Mouse (Mus musculus): ENCODE data around the gene 1700049E17Rik2.
"Not testable (repeated sequence)": the region's sequence is repeated elsewhere in the genome, so short reads cannot be mapped to it uniquely, and the experiment has no call there.

The 1700049E17Rik2 gene

GRCm38 (mm10) chr14:41572911-41573310, at the start of gene 1700049E17Rik2:
1700049E17Rik2 (plus strand) TSS chr14:41573211.
- not testable (repeated sequence) for DNase-seq (ENCODE audit: low spot score in 2 of 2)

DNA sequence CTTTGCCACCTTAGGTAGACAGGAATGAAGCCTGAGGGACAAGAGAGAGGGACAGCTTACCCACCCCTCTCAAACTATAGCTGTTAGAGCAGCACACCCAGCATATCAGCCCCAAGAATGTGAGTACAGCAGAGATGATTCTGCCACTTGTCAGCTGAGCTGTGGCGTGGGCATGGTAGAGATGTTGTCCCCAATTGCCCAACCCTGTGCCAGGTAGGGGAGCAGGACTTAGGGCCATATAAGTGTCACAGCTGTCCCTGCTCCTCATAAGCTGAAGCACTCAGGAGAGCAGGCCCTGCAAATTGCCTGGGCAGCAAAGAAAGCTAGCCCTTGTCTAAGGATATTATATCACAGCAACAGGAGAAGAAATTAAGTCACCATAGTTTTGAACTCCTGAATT, 48.3 kb upstream of the 1700049E17Rik2 start:
- not testable (repeated sequence) for DNase-seq (ENCODE audit: low spot score in 2 of 2)

- peak in 1 of 2 experiments; percentile 11 for DNase-seq (ENCODE audit: low spot score in 2 of 2)
Observed at GRCm38 (mm10) chr14:41555483-41555882, 17.5 kb upstream of the 1700049E17Rik2 start, which contains the start of gene Gm7970. Gm7970 (minus strand) TSS chr14:41555583.

GRCm38 (mm10) chr14:41586346-41586745, 13.3 kb downstream of the 1700049E17Rik2 start:
- DNase-seq (ENCODE audit: low spot score in 2 of 2) = not testable (repeated sequence)

- peak in 1 of 2 experiments; percentile 59 for DNase-seq (ENCODE audit: low spot score in 2 of 2)
Observed at GRCm38 (mm10) chr14:41600935-41601334, 27.9 kb downstream of the 1700049E17Rik2 start.

DNA sequence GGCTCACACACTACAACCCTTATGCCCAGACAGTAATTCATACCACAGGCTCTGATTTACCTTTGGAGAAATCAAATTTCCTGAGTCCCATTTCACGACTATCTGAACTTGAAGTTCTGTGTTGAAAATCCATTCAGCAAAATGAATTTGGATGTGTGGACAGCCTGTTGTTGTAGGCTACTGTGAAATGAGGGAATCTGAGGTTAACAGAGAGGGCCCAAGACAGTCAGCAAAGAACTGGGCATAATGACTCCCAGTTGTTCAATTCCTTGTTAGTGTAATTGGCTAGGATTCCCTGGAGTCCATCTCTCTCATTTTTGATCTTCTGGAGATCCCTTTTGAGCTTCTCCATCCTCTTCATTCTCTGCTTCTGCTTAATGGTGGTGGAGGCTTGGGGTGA, 37.7 kb downstream of the 1700049E17Rik2 start:
- DNase-seq (ENCODE audit: low spot score in 2 of 2) = peak in 1 of 2 experiments; percentile 18

DNA sequence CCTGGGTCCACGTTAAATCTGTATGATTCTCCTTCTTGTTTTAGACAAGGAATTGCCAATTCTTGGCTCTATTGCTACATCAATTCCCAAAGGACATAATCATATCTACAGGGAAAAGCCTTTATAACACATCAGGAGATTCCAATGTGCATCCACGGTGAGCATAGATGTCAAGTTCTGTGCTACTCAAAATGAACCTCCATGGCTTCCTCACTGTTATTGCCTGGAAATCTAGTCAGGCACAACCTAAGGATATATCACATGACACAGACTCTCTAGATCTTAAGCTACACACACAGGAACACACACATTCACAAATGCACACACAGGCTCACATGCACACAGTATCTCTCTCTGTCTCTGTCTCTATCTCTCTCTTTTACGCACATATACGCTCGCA, 49.5 kb downstream of the 1700049E17Rik2 start:
- peak in 1 of 2 experiments; percentile 58 for DNase-seq (ENCODE audit: low spot score in 2 of 2)

GRCm38 (mm10) chr14:41624512-41624911, 51.5 kb downstream of the 1700049E17Rik2 start, which contains the start of gene Gm3072:
Gm3072 (minus strand) TSS chr14:41624612.
- DNase-seq (ENCODE audit: low spot score in 2 of 2) = not testable (repeated sequence)

- DNase-seq (ENCODE audit: low spot score in 2 of 2) = peak in 1 of 2 experiments; percentile 58
Observed at GRCm38 (mm10) chr14:41630144-41630543, 57.1 kb downstream of the 1700049E17Rik2 start.

Measured in urinary bladder, postnatal 4 days (tissue).